Mouse (Mus musculus) adrenal gland, postnatal 10 days (tissue): Measurements from ENCODE around the gene Mrm3. TPM values are rescaled to one million over a fixed set of nuclear protein-coding genes. Genes with fewer than 3 reads are reported as not detected.
A peak's percentile ranks its signal among the peaks of the same experiment; 100 is the strongest.

Source experiments
- DNase-seq: peaks from one replicate; pipeline ENCODE4 v3.0.0; 2021; ENCODE audit warnings: mixed read lengths
- total RNA-seq, 2 experiments: library from RNA; stranded (reverse); gene quantifications; 2 replicates each; pipeline ENCODE4 v1.2.3; 2021

Gene Mrm3
- total RNA-seq, 2 experiments from 2014 or later, result 21.9 to 25.4 TPM

- peak; percentile 64 for DNase-seq
These were observed 8.5 kb downstream of the Mrm3 start for GRCm38 (mm10) chr11:76252036-76252435.

- DNase-seq, result peak; percentile 92
These were observed 9.8 kb downstream of the Mrm3 start for GRCm38 (mm10) chr11:76253145-76253917.

GRCm38 (mm10) chr11:76253918-76254264 is 10.4 kb downstream of the Mrm3 start:
- no peak for DNase-seq

- DNase-seq, result peak; percentile 39
These were observed 12.0 kb downstream of the Mrm3 start for GRCm38 (mm10) chr11:76255431-76256001.

- DNase-seq, result no peak
These were observed 12.6 kb downstream of the Mrm3 start for GRCm38 (mm10) chr11:76256129-76256528.

GRCm38 (mm10) chr11:76257386-76257785 is 13.9 kb downstream of the Mrm3 start:
- no peak for DNase-seq

GRCm38 (mm10) chr11:76258511-76258910 is 15.0 kb downstream of the Mrm3 start:
- DNase-seq, result no peak

- DNase-seq, result no peak
These were observed 16.9 kb downstream of the Mrm3 start for GRCm38 (mm10) chr11:76260208-76261050.

GRCm38 (mm10) chr11:76261224-76261623 is 17.7 kb downstream of the Mrm3 start:
- DNase-seq, result no peak

GRCm38 (mm10) chr11:76262611-76263351 is 19.3 kb downstream of the Mrm3 start:
- DNase-seq, result no peak

GRCm38 (mm10) chr11:76267550-76267949 is 24.0 kb downstream of the Mrm3 start:
- DNase-seq, result peak; percentile 45

- DNase-seq, result no peak
These were observed 24.5 kb downstream of the Mrm3 start for GRCm38 (mm10) chr11:76268001-76268459.

- no peak for DNase-seq
These were observed 25.1 kb downstream of the Mrm3 start for GRCm38 (mm10) chr11:76268521-76269065.

GRCm38 (mm10) chr11:76272440-76272839 is 28.9 kb downstream of the Mrm3 start:
- DNase-seq, result no peak

- DNase-seq, result no peak
These were observed 35.7 kb downstream of the Mrm3 start for GRCm38 (mm10) chr11:76278960-76279852.

- DNase-seq, result no peak
These were observed 36.5 kb downstream of the Mrm3 start for GRCm38 (mm10) chr11:76279971-76280370.

GRCm38 (mm10) chr11:76283841-76284240 is 40.3 kb downstream of the Mrm3 start:
- DNase-seq, result no peak

- peak; percentile 45 for DNase-seq
These were observed 42.0 kb downstream of the Mrm3 start for GRCm38 (mm10) chr11:76285431-76286075.

GRCm38 (mm10) chr11:76286534-76287126 is 43.1 kb downstream of the Mrm3 start:
- no peak for DNase-seq

- DNase-seq, result no peak
These were observed 43.8 kb downstream of the Mrm3 start for GRCm38 (mm10) chr11:76287301-76287700.
